In genomic region chr12:100831629-100832325, GRCm38 (mm10) we compare ENCODE assay signal across 16 mouse cellular contexts. TPM values are rescaled to one million over a fixed set of nuclear protein-coding genes. Genes with fewer than 3 reads are reported as not detected.
DNase-seq lines count a peak whose midpoint lies in the region; ATAC-seq and TF ChIP-seq lines count a peak whose summit lies in the region.
"Had no signal": no experiment of that assay in that cellular context is flagged by ENCODE, and none has a peak within 500 bp of the region (broad histone marks: within the 10 kb centered on the region; RNA-seq: fewer than 3 reads in every experiment).

No protein-coding gene starts in this region.

- H3K4me2 ChIP-seq in forebrain, embryonic 11.5 days (ENCODE audit: low read depth, low read length, severe bottlenecking), result no peak overlapping the region
- H3K4me2 ChIP-seq in forebrain, embryonic 13.5 days, result no peak overlapping the region
- H3K4me2 ChIP-seq in midbrain, embryonic 13.5 days (replicated peaks), result no peak overlapping the region
- no peak overlapping the region for H3K4me2 ChIP-seq in midbrain, embryonic 14.5 days (ENCODE audit: low read length)
- H3K4me2 ChIP-seq in hindbrain, postnatal 0 days (ENCODE audit: low read depth, low read length), result no peak overlapping the region
- H3K4me2 ChIP-seq: embryonic facial prominence, embryonic 13.5 days; liver, embryonic 12.5 days; lung, embryonic 15.5 days had no signal

- ATAC-seq in forebrain, embryonic 11.5 days (replicated peaks; ENCODE audit: low FRiP score), result peak; percentile 42; the same call in 1 of the 2 replicates
- ATAC-seq in forebrain, embryonic 13.5 days, result no peak
- ATAC-seq in midbrain, embryonic 13.5 days, result peak; percentile 67
- ATAC-seq in midbrain, embryonic 14.5 days (ENCODE audit: low FRiP score, low TSS enrichment), result no peak
- peak; percentile 58 for ATAC-seq in hindbrain, postnatal 0 days
- ATAC-seq: liver, embryonic 12.5 days had no signal

- no peak overlapping the region for H3K9ac ChIP-seq in forebrain, embryonic 11.5 days (ENCODE audit: low read length)
- no peak overlapping the region for H3K9ac ChIP-seq in forebrain, embryonic 13.5 days
- H3K9ac ChIP-seq in midbrain, embryonic 13.5 days (replicated peaks), result no peak overlapping the region
- H3K9ac ChIP-seq in midbrain, embryonic 14.5 days (replicated peaks; ENCODE audit: low read length), result no peak overlapping the region
- no peak overlapping the region for H3K9ac ChIP-seq in hindbrain, postnatal 0 days (replicated peaks; ENCODE audit: low read length)
- H3K9ac ChIP-seq: embryonic facial prominence, embryonic 13.5 days; liver, embryonic 12.5 days; lung, embryonic 15.5 days had no signal

- H3K27ac ChIP-seq in forebrain, embryonic 11.5 days (ENCODE audit: low read depth, low read length), result no peak overlapping the region
- no peak overlapping the region for H3K27ac ChIP-seq in forebrain, embryonic 13.5 days
- H3K27ac ChIP-seq in midbrain, embryonic 13.5 days, result no peak overlapping the region
- no peak overlapping the region for H3K27ac ChIP-seq in midbrain, embryonic 14.5 days (replicated peaks; ENCODE audit: low read depth, low read length)
- no peak overlapping the region for H3K27ac ChIP-seq in hindbrain, postnatal 0 days
- H3K27ac ChIP-seq: embryonic facial prominence, embryonic 13.5 days; forebrain, embryonic 10.5 days; limb, embryonic 10.5 days; liver, embryonic 12.5 days; lung, embryonic 15.5 days had no signal

- H3K4me3 ChIP-seq in forebrain, embryonic 11.5 days (ENCODE audit: low read depth, low read length), result no peak overlapping the region
- no peak overlapping the region for H3K4me3 ChIP-seq in forebrain, embryonic 13.5 days
- no peak overlapping the region for H3K4me3 ChIP-seq in midbrain, embryonic 13.5 days (replicated peaks)
- H3K4me3 ChIP-seq in midbrain, embryonic 14.5 days (replicated peaks; ENCODE audit: low read depth, low read length), result no peak overlapping the region
- no peak overlapping the region for H3K4me3 ChIP-seq in hindbrain, postnatal 0 days (ENCODE audit: low read length)
- H3K4me3 ChIP-seq: embryonic facial prominence, embryonic 13.5 days; forebrain, embryonic 10.5 days; limb, embryonic 10.5 days; liver, embryonic 12.5 days; lung, embryonic 15.5 days had no signal

- WGBS in forebrain, embryonic 11.5 days, result 11% methylated on average over 8 of the region's 8 CpGs
- WGBS in forebrain, embryonic 13.5 days, result 5% methylated on average over 8 of the region's 8 CpGs
- WGBS in midbrain, embryonic 13.5 days, result 16% methylated on average over 8 of the region's 8 CpGs
- WGBS in midbrain, embryonic 14.5 days, result 20% methylated on average over 8 of the region's 8 CpGs
- WGBS in hindbrain, postnatal 0 days, result 16% methylated on average over 8 of the region's 8 CpGs

- peaks cover 2% of the 10 kb centered on the region; the same call in 1 of the 2 replicates for H3K27me3 ChIP-seq in forebrain, embryonic 11.5 days (ENCODE audit: control insufficient read depth, insufficient read depth, low read length)
- peaks cover 9% of the 10 kb centered on the region for H3K27me3 ChIP-seq in forebrain, embryonic 13.5 days
- H3K27me3 ChIP-seq in midbrain, embryonic 13.5 days, result no peaks in the 10 kb centered on the region
- H3K27me3 ChIP-seq in midbrain, embryonic 14.5 days (ENCODE audit: control insufficient read depth, insufficient read depth, low read length), result no peaks in the 10 kb centered on the region
- no peaks in the 10 kb centered on the region for H3K27me3 ChIP-seq in hindbrain, postnatal 0 days (ENCODE audit: insufficient read depth, low read length)
- H3K27me3 ChIP-seq: embryonic facial prominence, embryonic 13.5 days; liver, embryonic 12.5 days; lung, embryonic 15.5 days had no signal

- no peak for TF ChIP-seq CTCF in hindbrain, postnatal 0 days (IDR thresholded peaks at IDR 0.05; ENCODE audit: low read depth)

- H3K4me1 ChIP-seq in forebrain, embryonic 11.5 days (replicated peaks; ENCODE audit: control insufficient read depth, insufficient read depth, low read length), result peaks cover 5% of the 10 kb centered on the region; the same call in 1 of the 2 replicates
- H3K4me1 ChIP-seq in forebrain, embryonic 13.5 days, result peaks cover 13% of the 10 kb centered on the region
- H3K4me1 ChIP-seq in midbrain, embryonic 13.5 days (replicated peaks), result peaks cover 12% of the 10 kb centered on the region
- H3K4me1 ChIP-seq in midbrain, embryonic 14.5 days (ENCODE audit: control insufficient read depth, insufficient read depth, low read length), result no peaks in the 10 kb centered on the region; the same call in 1 of the 2 replicates
- H3K4me1 ChIP-seq in hindbrain, postnatal 0 days (ENCODE audit: insufficient read depth, low read length), result no peaks in the 10 kb centered on the region
- H3K4me1 ChIP-seq: embryonic facial prominence, embryonic 13.5 days; limb, embryonic 10.5 days; liver, embryonic 12.5 days; lung, embryonic 15.5 days had no signal

- H3K9me3 ChIP-seq in forebrain, embryonic 11.5 days (ENCODE audit: control insufficient read depth, low read length), result no peaks in the 10 kb centered on the region
- H3K9me3 ChIP-seq in forebrain, embryonic 13.5 days (replicated peaks), result 0 out of 2 replicates have a peak, but pooled peaks cover 5% of the 10 kb centered on the region
- H3K9me3 ChIP-seq in midbrain, embryonic 13.5 days, result no peaks in the 10 kb centered on the region
- H3K9me3 ChIP-seq in midbrain, embryonic 14.5 days (ENCODE audit: control insufficient read depth, low read length), result no peaks in the 10 kb centered on the region
- no peaks in the 10 kb centered on the region for H3K9me3 ChIP-seq in hindbrain, postnatal 0 days (ENCODE audit: low read length)
- H3K9me3 ChIP-seq: embryonic facial prominence, embryonic 13.5 days; forebrain, embryonic 10.5 days; limb, embryonic 10.5 days; liver, embryonic 12.5 days; lung, embryonic 15.5 days had no signal

- no peak for DNase-seq in forebrain, embryonic 11.5 days (ENCODE audit: low spot score)
- DNase-seq in midbrain, embryonic 14.5 days, result no peak
- peak; percentile 23 for DNase-seq in hindbrain, postnatal 0 days (ENCODE audit: low spot score)
- no peak for DNase-seq in thymus, postnatal 10 days (ENCODE audit: low spot score in 2 of 2)
- DNase-seq in layer of hippocampus, postnatal 25 days (ENCODE audit: extremely low spot score in 1 of 2, low spot score in 1 of 2), result no peak
- no peak for DNase-seq in testis, postnatal 14 days (ENCODE audit: low spot score)
- DNase-seq: adrenal gland, postnatal 36 days; cerebellum, postnatal 25 days; kidney, postnatal 4 days had no signal

- no peaks in the 10 kb centered on the region for H3K36me3 ChIP-seq in forebrain, embryonic 11.5 days (ENCODE audit: control insufficient read depth, insufficient read depth, low read length)
- H3K36me3 ChIP-seq in forebrain, embryonic 13.5 days (ENCODE audit: poor library complexity, severe bottlenecking), result no peaks in the 10 kb centered on the region
- H3K36me3 ChIP-seq in midbrain, embryonic 13.5 days, result no peaks in the 10 kb centered on the region
- H3K36me3 ChIP-seq in midbrain, embryonic 14.5 days (ENCODE audit: control insufficient read depth, insufficient read depth, low read length), result no peaks in the 10 kb centered on the region
- H3K36me3 ChIP-seq in hindbrain, postnatal 0 days (ENCODE audit: insufficient read depth, low read length), result no peaks in the 10 kb centered on the region
- H3K36me3 ChIP-seq: embryonic facial prominence, embryonic 13.5 days; forebrain, embryonic 10.5 days; limb, embryonic 10.5 days; liver, embryonic 12.5 days; lung, embryonic 15.5 days had no signal

RNA-seq across cellular contexts. Expression of gene Dglucy, which starts 52.9 kb away (rescaled TPM):
- polyA plus RNA-seq in forebrain, embryonic 11.5 days (2014; fragmentation: Nextera tagmentation; extraction: Ambion mirVana), result 0.87 and 0.92 TPM in 2 replicates
- polyA plus RNA-seq in forebrain, embryonic 13.5 days (2015; fragmentation: Nextera tagmentation; extraction: Ambion mirVana), result 1.9 and 2.0 TPM in 2 replicates
- polyA plus RNA-seq in midbrain, embryonic 13.5 days (2015; fragmentation: Nextera tagmentation; extraction: Ambion mirVana), result 1.6 and 2.1 TPM in 2 replicates
- 1.7 and 1.9 TPM in 2 replicates for polyA plus RNA-seq in midbrain, embryonic 14.5 days (2014; fragmentation: Nextera tagmentation; extraction: Ambion mirVana)
- total RNA-seq in hindbrain, postnatal 0 days (2014; rRNA removed), result 3.8 and 4.8 TPM in 2 replicates
- polyA plus RNA-seq in hindbrain, postnatal 0 days (2015; fragmentation: Nextera tagmentation; extraction: Ambion mirVana), result 3.3 and 3.4 TPM in 2 replicates
- total RNA-seq in layer of hippocampus, postnatal 25 days (2021), result 1 to 10 TPM; 6.4 to 7.4 TPM

Comparison
In these comparisons a context has a peak if more than half of its experiments do, and no peak if none do; other contexts are left out.
1. ATAC-seq: peak in forebrain, embryonic 11.5 days (single experiment), midbrain, embryonic 13.5 days (single experiment) and hindbrain, postnatal 0 days (single experiment); none in forebrain, embryonic 13.5 days (single experiment) and midbrain, embryonic 14.5 days (single experiment).